ENCODE assay signal across 25 mouse cellular contexts in the genomic region with DNA sequence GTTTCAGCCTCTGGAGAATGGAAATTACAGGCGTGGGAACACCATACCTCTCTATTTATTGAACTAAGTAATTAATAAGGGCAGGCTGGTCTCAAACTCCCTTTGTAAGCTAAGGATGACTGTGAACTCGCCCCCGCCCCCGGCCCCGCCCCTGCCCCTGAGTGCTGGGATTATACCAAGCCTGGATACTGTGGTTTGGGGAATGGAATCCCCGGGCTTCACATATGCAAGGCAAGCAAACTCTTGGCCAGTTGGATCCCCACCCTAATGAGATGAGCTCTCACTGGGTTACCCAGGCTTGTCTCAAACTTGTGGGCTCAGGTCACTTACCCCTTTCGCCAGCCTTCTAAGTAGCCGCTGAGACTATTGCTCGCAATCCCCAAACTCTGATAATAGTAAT. TPM values are rescaled to one million over a fixed set of nuclear protein-coding genes. Genes with fewer than 3 reads are reported as not detected.
"Had no signal": no experiment of that assay in that cellular context is flagged by ENCODE, and none has a peak within 500 bp of the region (broad histone marks: within the 10 kb centered on the region; RNA-seq: fewer than 3 reads in every experiment).

No protein-coding gene starts in this region.

- H3K27ac ChIP-seq: kidney, postnatal 0 days; limb, embryonic 12.5 days; limb, embryonic 15.5 days; liver, embryonic 14.5 days; lung, embryonic 15.5 days; midbrain, embryonic 12.5 days; neural tube, embryonic 12.5 days; neural tube, embryonic 15.5 days; stomach, postnatal 0 days had no signal

- DNase-seq: kidney, adult 2 months; kidney, postnatal 36 days; left cerebral cortex, postnatal 4 days; lung, adult 18-20 months; lung, postnatal 10 days; lung, postnatal 36 days; right cerebral cortex, adult 18-20 months; right cerebral cortex, postnatal 14 days; right cerebral cortex, postnatal 4 days; thymus, adult 2 months; thymus, postnatal 14 days; thymus, postnatal 4 days had no signal

- H3K36me3 ChIP-seq: limb, embryonic 12.5 days; limb, embryonic 15.5 days; lung, embryonic 15.5 days; midbrain, embryonic 12.5 days; neural tube, embryonic 12.5 days; neural tube, embryonic 15.5 days had no signal

- H3K4me1 ChIP-seq: lung, embryonic 15.5 days; neural tube, embryonic 12.5 days; neural tube, embryonic 15.5 days had no signal

- H3K9me3 ChIP-seq: limb, embryonic 12.5 days; limb, embryonic 15.5 days; lung, embryonic 15.5 days; midbrain, embryonic 12.5 days; neural tube, embryonic 12.5 days; neural tube, embryonic 15.5 days had no signal

- ATAC-seq: intestine, postnatal 0 days had no signal

- H3K4me2 ChIP-seq: limb, embryonic 12.5 days; limb, embryonic 15.5 days; lung, embryonic 15.5 days; midbrain, embryonic 12.5 days; neural tube, embryonic 12.5 days; neural tube, embryonic 15.5 days had no signal

- H3K9ac ChIP-seq: limb, embryonic 12.5 days; limb, embryonic 15.5 days; liver, embryonic 14.5 days; lung, embryonic 15.5 days; midbrain, embryonic 12.5 days; neural tube, embryonic 12.5 days; neural tube, embryonic 15.5 days had no signal

- H3K27me3 ChIP-seq: lung, embryonic 15.5 days; neural tube, embryonic 15.5 days had no signal

- H3K4me3 ChIP-seq: limb, embryonic 12.5 days; limb, embryonic 15.5 days; lung, embryonic 15.5 days; megakaryocyte, embryonic 14.5 days; midbrain, embryonic 12.5 days; neural tube, embryonic 12.5 days; neural tube, embryonic 15.5 days had no signal

RNA-seq across cellular contexts. Expression of a gene that starts 7.6 kb away (rescaled TPM):
- total RNA-seq: layer of hippocampus, postnatal 14 days had no signal
- polyA plus RNA-seq: limb, embryonic 12.5 days; midbrain, embryonic 12.5 days; neural tube, embryonic 12.5 days; stomach, embryonic 14.5 days; stomach, postnatal 0 days had no signal
